Mouse (Mus musculus): ENCODE measurements around the gene Pgm5. TPM values are rescaled to one million over a fixed set of nuclear protein-coding genes. Genes with fewer than 3 reads are reported as not detected.
"Not testable (repeated sequence)": the region's sequence is repeated elsewhere in the genome, so short reads cannot be mapped to it uniquely, and the experiment has no call there.

Pgm5 gene
- polyA plus RNA-seq, 1 experiment from 2014 or later, result 0.66 TPM

DNA sequence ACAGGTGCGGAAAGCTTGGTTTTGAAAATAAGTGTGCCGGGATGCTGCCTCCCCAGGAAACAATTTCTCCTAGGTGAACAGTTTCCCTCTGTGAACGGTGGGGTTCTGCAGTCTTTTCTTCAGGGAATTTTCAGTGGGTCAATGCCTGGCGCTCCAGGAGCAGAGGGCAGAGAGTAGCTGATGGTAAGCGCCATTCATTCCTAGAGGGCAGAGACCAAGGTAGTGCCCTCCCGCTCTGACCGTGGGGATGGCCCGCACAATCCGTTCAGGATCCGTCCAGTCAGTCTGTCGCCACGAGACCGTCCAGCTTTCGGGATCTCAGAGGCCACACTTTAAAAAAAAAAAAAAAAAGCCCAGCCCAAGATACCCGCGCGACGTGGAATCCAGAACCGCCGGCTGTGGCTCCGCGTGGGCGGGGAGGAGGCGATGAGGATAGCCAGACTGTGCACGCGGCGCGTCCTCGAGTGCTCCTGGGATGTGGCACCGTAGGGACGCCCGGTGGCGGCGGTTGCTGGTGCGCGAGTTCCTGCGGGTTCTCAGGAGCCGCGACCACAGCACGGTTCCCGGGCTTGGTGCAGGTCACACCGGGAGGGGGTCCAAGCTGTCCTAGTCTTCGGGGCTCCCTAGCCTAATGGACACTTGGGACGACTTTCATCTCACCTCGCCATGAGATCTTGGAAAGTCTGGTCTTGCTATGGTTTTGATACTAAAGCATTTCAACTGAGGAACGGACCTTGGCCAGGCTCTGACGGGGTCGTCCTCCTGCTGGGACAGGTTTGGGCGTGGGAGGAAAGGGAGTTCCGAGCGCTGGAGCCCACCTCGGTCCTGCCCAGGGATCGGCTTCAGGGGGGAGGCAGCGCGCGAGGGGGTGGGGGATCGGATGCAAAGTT is 35.6 kb upstream of the Pgm5 start:
- no peak overlapping the region for H3K9ac ChIP-seq
- H3K4me1 ChIP-seq (replicated peaks), result peaks cover 28% of the 10 kb centered on the region
- H3K4me3 ChIP-seq, result peak overlapping the region; percentile 11; the same call in 1 of the 2 replicates
- H3K9me3 ChIP-seq, result no peaks in the 10 kb centered on the region
- H3K4me2 ChIP-seq, result peak overlapping the region; percentile 39
- H3K27ac ChIP-seq (replicated peaks), result no peak overlapping the region
- H3K36me3 ChIP-seq, result no peaks in the 10 kb centered on the region
- 1% methylated on average over 57 of the region's 57 CpGs for WGBS
- no peak for ATAC-seq (ENCODE audit: low read depth)
- H3K27me3 ChIP-seq, result peaks cover 79% of the 10 kb centered on the region

DNA sequence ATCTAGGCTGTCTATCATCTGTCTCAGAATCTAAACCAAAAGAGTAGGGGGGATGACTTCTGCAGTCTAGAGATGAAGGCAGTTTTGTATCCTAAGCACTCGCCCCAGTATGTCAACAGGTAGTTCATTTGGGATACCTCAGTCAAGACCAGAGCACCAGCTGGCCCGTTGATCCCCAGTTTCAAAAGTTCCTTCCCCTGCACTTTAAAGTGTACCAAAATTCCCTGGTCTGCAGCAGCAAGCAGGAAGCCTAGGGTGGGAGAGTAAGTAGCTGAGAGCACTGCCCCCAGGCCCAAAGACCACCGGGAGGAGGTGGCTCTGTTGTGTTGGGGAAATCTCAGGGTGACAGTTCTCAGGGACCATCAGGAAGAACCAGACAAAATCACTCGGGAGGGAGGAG is 34.9 kb upstream of the Pgm5 start:
- Histone ChIP-seq H3K4me2 (no peak overlapping the region), H3K4me1 (replicated peaks) (peaks cover 28% of the 10 kb centered on the region), H3K4me3 (no peak overlapping the region), H3K9ac (no peak overlapping the region), H3K9me3 (no peaks in the 10 kb centered on the region), H3K27ac (replicated peaks) (no peak overlapping the region), H3K27me3 (peaks cover 72% of the 10 kb centered on the region), H3K36me3 (no peaks in the 10 kb centered on the region)
- 14% methylated on average over 4 of the region's 4 CpGs for WGBS
- ATAC-seq (ENCODE audit: low read depth), result no peak

DNA sequence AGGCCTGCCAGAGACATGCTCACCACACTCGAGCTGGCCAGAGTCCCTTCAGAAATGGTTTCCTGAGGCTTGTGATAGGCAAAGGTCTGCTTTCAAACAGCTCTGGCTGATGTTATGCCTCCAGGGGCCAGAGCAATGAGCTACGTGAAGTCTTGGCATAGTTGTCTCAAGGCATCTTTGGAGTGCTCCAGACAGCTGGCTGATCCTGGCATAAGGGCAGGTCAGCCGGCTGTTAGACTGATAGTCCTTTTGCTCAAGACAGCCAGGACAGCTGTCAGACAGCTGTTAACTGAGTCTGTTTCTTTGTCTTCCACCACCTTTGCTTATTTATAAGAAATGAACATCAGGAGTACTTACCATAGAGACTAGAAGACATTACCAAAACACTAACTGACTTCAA is 25.2 kb upstream of the Pgm5 start:
- Histone ChIP-seq H3K27ac (replicated peaks) (no peak overlapping the region), H3K4me1 (replicated peaks) (0 out of 2 replicates have a peak, but pooled peaks cover 3% of the 10 kb centered on the region), H3K9ac (no peak overlapping the region), H3K4me3 (no peak overlapping the region), H3K27me3 (peaks cover 16% of the 10 kb centered on the region), H3K9me3 (no peaks in the 10 kb centered on the region), H3K36me3 (no peaks in the 10 kb centered on the region), H3K4me2 (no peak overlapping the region)
- ATAC-seq (ENCODE audit: low read depth), result no peak
- 80% methylated on average over 3 of the region's 3 CpGs for WGBS

GRCm38 (mm10) chr19:24885504-24885903 is 23.8 kb upstream of the Pgm5 start:
- no peaks in the 10 kb centered on the region for H3K9me3 ChIP-seq
- H3K9ac ChIP-seq, result no peak overlapping the region
- no peaks in the 10 kb centered on the region for H3K36me3 ChIP-seq
- no peak overlapping the region for H3K4me2 ChIP-seq
- H3K27me3 ChIP-seq, result peaks cover 16% of the 10 kb centered on the region
- peak; percentile 53; the same call in 1 of the 2 replicates for ATAC-seq (ENCODE audit: low read depth)
- H3K4me1 ChIP-seq (replicated peaks), result 0 out of 2 replicates have a peak, but pooled peaks cover 3% of the 10 kb centered on the region
- no peak overlapping the region for H3K27ac ChIP-seq (replicated peaks)
- WGBS, result 14% methylated on average over 5 of the region's 5 CpGs
- no peak overlapping the region for H3K4me3 ChIP-seq

- peaks cover 9% of the 10 kb centered on the region for H3K27me3 ChIP-seq
- H3K9ac ChIP-seq, result no peak overlapping the region
- H3K36me3 ChIP-seq, result no peaks in the 10 kb centered on the region
- no peak for ATAC-seq (ENCODE audit: low read depth)
- H3K4me2 ChIP-seq, result no peak overlapping the region
- 77% methylated on average over 4 of the region's 4 CpGs for WGBS
- H3K4me3 ChIP-seq, result no peak overlapping the region
- H3K4me1 ChIP-seq (replicated peaks), result 0 out of 2 replicates have a peak, but pooled peaks cover 3% of the 10 kb centered on the region
- H3K27ac ChIP-seq (replicated peaks), result no peak overlapping the region
- H3K9me3 ChIP-seq, result no peaks in the 10 kb centered on the region
Observed at GRCm38 (mm10) chr19:24881237-24881636, 19.6 kb upstream of the Pgm5 start.

DNA sequence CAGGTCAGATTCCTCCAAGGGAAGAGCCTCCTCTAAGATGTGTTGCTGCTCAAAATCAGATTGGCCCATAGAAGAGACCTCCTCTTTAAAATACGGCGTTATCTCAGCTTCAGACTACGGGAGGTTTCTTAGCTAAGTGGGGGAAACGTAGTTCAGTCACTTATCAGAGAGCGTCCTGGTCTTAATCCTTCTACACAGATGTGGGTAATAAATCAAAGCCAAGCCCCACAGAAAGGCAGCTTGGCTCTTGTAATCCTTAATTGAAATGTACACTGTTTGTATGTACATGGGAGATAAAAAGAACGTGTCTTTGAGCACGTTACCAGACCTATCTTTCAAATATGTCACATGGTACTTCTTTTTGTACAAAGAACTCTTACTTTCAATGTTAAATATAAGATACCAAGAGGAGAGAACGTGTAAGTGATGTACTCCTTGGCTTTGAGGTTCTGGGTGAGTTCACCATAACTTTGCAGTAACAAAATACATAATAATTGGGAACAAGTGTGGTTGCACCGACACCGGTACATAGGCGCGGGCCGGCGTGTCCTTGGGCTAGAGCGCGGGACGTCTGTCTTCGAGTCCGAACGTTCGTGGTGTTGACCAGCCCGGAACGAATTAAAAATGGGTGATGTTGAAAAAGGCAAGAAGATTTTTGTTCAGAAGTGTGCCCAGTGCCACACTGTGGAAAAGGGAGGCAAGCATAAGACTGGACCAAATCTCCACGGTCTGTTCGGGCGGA is 13.6 kb upstream of the Pgm5 start, which contains the start of gene Gm10053:
Gene Gm10053 (plus strand): TSS at position 558 of the 742 bp plus-strand sequence.
- 86% methylated on average over 23 of the region's 26 CpGs for WGBS
- not testable (repeated sequence) for H3K4me2 ChIP-seq; H3K4me1 ChIP-seq (replicated peaks); H3K36me3 ChIP-seq; H3K27ac ChIP-seq (replicated peaks); H3K9me3 ChIP-seq; H3K9ac ChIP-seq; H3K4me3 ChIP-seq; ATAC-seq (ENCODE audit: low read depth)
- peaks cover 13% of the 10 kb centered on the region for H3K27me3 ChIP-seq

DNA sequence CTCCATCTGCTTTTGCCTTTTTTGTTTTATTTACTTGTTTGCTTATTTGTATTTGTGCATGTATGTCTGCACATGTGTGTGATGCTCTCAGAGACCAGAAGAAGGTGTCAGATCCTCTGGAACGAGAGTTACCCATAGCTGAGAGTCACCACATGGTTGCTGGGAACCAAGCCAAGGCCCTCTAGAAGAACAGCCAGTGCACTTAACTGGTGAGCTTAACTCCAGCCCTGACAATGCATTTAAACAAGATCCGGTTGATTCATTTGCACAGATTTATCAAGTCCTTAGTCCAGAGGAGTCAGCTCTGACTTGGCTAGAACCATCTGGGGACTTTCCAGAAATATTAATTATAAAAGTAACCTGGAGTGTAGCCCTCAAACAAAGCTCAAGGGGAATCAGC is 12.2 kb upstream of the Pgm5 start:
- no peak overlapping the region for H3K27ac ChIP-seq (replicated peaks)
- no peak for ATAC-seq (ENCODE audit: low read depth)
- peaks cover 23% of the 10 kb centered on the region for H3K27me3 ChIP-seq
- H3K36me3 ChIP-seq, result no peaks in the 10 kb centered on the region
- no peaks in the 10 kb centered on the region for H3K9me3 ChIP-seq
- 54% methylated on average over 2 of the region's 2 CpGs for WGBS
- H3K4me1 ChIP-seq (replicated peaks), result no peaks in the 10 kb centered on the region; the same call in 1 of the 2 replicates
- H3K9ac ChIP-seq, result no peak overlapping the region
- H3K4me3 ChIP-seq, result no peak overlapping the region
- H3K4me2 ChIP-seq, result no peak overlapping the region

DNA sequence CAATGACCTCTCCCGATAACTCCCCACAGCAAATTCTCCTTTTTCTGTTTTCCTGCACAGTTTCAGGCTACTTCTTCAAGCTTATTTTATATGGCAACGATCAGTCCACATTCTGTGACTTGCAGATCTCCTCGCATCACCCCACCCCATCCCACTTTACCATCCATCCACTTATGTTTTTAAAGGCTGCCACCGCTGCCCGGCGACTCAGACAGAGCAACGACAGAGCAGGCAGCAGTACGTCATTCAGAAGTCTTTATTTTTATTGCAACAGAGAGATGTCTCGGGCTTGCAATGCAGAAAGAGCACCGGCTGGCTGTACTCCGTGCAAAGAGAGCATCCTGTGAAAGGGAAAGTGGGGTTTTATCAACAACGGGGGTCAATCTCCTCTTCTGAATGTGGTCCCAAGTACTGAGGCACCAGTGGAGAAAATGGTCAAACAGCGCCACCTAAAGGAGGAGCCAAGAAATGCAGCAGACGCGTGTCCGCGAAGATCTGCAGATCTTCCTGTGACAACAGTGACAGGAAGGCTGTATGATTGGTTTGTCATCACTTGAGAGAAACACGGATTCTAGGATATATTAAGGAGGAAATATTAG is 9.5 kb upstream of the Pgm5 start:
- WGBS, result 18% methylated on average over 18 of the region's 18 CpGs
- ATAC-seq (ENCODE audit: low read depth), result peak; percentile 75; the same call in 1 of the 2 replicates
- Histone ChIP-seq H3K4me1 (replicated peaks) (no peaks in the 10 kb centered on the region; the same call in 1 of the 2 replicates), H3K4me3 (peak overlapping the region; percentile 36), H3K4me2 (peak overlapping the region; percentile 60), H3K27me3 (peaks cover 24% of the 10 kb centered on the region), H3K9me3 (no peaks in the 10 kb centered on the region), H3K9ac (peak overlapping the region; percentile 68), H3K27ac (replicated peaks) (no peak overlapping the region), H3K36me3 (no peaks in the 10 kb centered on the region)

- Histone ChIP-seq H3K27ac (replicated peaks) (no peak overlapping the region), H3K27me3 (peaks cover 46% of the 10 kb centered on the region), H3K9me3 (no peaks in the 10 kb centered on the region), H3K4me2 (no peak overlapping the region), H3K4me1 (replicated peaks) (peaks cover 6% of the 10 kb centered on the region), H3K9ac (no peak overlapping the region), H3K4me3 (no peak overlapping the region), H3K36me3 (no peaks in the 10 kb centered on the region)
- ATAC-seq (ENCODE audit: low read depth), result no peak
- WGBS, result 81% methylated on average over 9 of the region's 9 CpGs
Observed at GRCm38 (mm10) chr19:24865436-24865835, 3.8 kb upstream of the Pgm5 start.

GRCm38 (mm10) chr19:24861276-24861611 is 411 bp downstream of the Pgm5 start:
- Histone ChIP-seq H3K9me3 (no peaks in the 10 kb centered on the region), H3K4me2 (peak overlapping the region; percentile 64), H3K4me1 (replicated peaks) (peaks cover 6% of the 10 kb centered on the region), H3K36me3 (no peaks in the 10 kb centered on the region), H3K9ac (peak overlapping the region; percentile 42), H3K4me3 (peak overlapping the region; percentile 41), H3K27me3 (peaks cover 39% of the 10 kb centered on the region), H3K27ac (replicated peaks) (no peak overlapping the region)
- 18% methylated on average over 13 of the region's 13 CpGs for WGBS
- ATAC-seq (ENCODE audit: low read depth), result 0 out of 2 replicates have a peak, but pooled peaks have one; percentile 23

DNA sequence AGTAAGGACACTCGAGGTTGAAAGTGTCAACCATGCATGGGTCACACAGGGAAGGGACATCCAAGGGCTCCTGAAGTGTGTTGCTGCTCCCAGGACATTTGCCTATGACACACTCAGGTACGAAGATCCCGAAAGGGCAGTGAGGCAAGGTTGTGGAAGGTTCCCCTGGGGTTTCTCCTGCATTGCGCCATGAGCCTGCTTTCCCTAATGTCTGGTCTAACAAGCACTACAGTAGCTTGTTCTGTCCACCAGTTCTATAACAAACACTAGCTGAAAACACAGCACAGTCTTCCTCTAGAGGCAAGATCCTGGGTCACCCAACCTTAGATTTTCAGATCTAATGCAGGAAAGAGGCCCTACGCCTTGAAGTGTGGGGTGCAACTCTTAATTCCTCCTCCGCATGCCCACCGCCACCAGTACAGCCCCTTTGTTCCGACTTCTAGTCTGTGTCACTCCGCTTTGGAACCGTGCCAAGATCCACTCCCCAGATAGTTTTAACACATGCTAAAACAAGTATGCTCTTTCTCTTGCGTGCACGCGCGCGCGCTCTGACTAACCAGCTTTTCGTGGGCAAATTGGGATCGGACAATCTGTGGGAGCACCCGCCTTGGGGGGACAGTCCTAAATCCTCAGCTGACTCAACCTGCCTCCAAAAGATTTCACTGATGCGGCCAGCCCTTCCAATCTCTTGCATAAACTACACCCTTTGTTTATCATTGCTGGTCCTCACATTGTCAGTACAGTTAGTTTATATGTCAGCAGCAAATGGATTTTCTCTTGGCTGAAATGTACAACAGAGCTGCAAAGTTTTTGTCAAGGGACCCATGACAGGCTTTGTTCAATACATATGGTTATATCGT is 10.0 kb downstream of the Pgm5 start:
- H3K4me2 ChIP-seq, result peak overlapping the region; percentile 39
- 0 out of 2 replicates have a peak overlapping the region, but pooled peaks have one; percentile 47 for H3K9ac ChIP-seq
- no peak overlapping the region for H3K4me3 ChIP-seq
- no peaks in the 10 kb centered on the region for H3K36me3 ChIP-seq
- H3K4me1 ChIP-seq (replicated peaks), result peaks cover 21% of the 10 kb centered on the region
- H3K27me3 ChIP-seq, result no peaks in the 10 kb centered on the region
- WGBS, result 56% methylated on average over 21 of the region's 21 CpGs
- ATAC-seq (ENCODE audit: low read depth), result peak; percentile 54; the same call in 1 of the 2 replicates
- no peak overlapping the region for H3K27ac ChIP-seq (replicated peaks)
- H3K9me3 ChIP-seq, result no peaks in the 10 kb centered on the region
